Mouse (Mus musculus) fat pad, adult 2 months (tissue): ENCODE measurements around the gene Urm1.

Experiments
- DNase-seq: peaks from one replicate; pipeline ENCODE4 v3.0.0-alpha.2; 2011; ENCODE audit warnings: low read depth, low spot score; ENCODE audit errors: extremely low read depth

Gene Urm1

GRCm38 (mm10) chr2:29826926-29827708 is 7.2 kb downstream of the Urm1 start:
- peak; percentile 78 for DNase-seq

- DNase-seq: no peak
These were observed 7.8 kb downstream of the Urm1 start for GRCm38 (mm10) chr2:29827709-29828024.

- no peak for DNase-seq
These were observed 11.2 kb downstream of the Urm1 start for GRCm38 (mm10) chr2:29831106-29831505.

- DNase-seq: no peak
These were observed 13.9 kb downstream of the Urm1 start for GRCm38 (mm10) chr2:29833796-29834195.

GRCm38 (mm10) chr2:29835391-29835899 is 15.6 kb downstream of the Urm1 start:
- no peak for DNase-seq

GRCm38 (mm10) chr2:29839460-29839859 is 19.6 kb downstream of the Urm1 start:
- DNase-seq: no peak

GRCm38 (mm10) chr2:29843231-29844105 is 23.6 kb downstream of the Urm1 start:
- no peak for DNase-seq

GRCm38 (mm10) chr2:29844115-29844514 is 24.2 kb downstream of the Urm1 start:
- DNase-seq: no peak

GRCm38 (mm10) chr2:29844661-29845060 is 24.8 kb downstream of the Urm1 start:
- DNase-seq: no peak

- DNase-seq: no peak
These were observed 25.8 kb downstream of the Urm1 start for GRCm38 (mm10) chr2:29845636-29846035.

- no peak for DNase-seq
These were observed 26.4 kb downstream of the Urm1 start for GRCm38 (mm10) chr2:29846061-29846853.

GRCm38 (mm10) chr2:29846911-29847310 is 27.0 kb downstream of the Urm1 start:
- DNase-seq: no peak

GRCm38 (mm10) chr2:29849041-29849440 is 29.2 kb downstream of the Urm1 start:
- no peak for DNase-seq

- DNase-seq: no peak
These were observed 30.1 kb downstream of the Urm1 start for GRCm38 (mm10) chr2:29849841-29850480.

- no peak for DNase-seq
These were observed 33.1 kb downstream of the Urm1 start for GRCm38 (mm10) chr2:29852957-29853485.

GRCm38 (mm10) chr2:29853736-29854135 is 33.9 kb downstream of the Urm1 start:
- no peak for DNase-seq

GRCm38 (mm10) chr2:29855585-29856210 is 35.8 kb downstream of the Urm1 start:
- DNase-seq: no peak

- no peak for DNase-seq
These were observed 36.8 kb downstream of the Urm1 start for GRCm38 (mm10) chr2:29856451-29857260.

- DNase-seq: peak; percentile 76
These were observed 37.5 kb downstream of the Urm1 start for GRCm38 (mm10) chr2:29857341-29857740.
